Mouse (Mus musculus) stomach, embryonic 16.5 days (tissue): Measurements from ENCODE around the gene Gm5415. TPM values are rescaled to one million over a fixed set of nuclear protein-coding genes. Genes with fewer than 3 reads are reported as not detected.
"Not testable (repeated sequence)": the region's sequence is repeated elsewhere in the genome, so short reads cannot be mapped to it uniquely, and the experiment has no call there.

Source experiments
- ATAC-seq: fragments of 200-750 bp; cut with Nextera tagmentation; 2 replicates; pipeline ENCODE4 v1.8.0; 2017; ENCODE audit warnings: moderate number of reproducible peaks, moderate TSS enrichment; ENCODE audit not compliant: insufficient read depth, low FRiP score
- H3K27ac ChIP-seq: fragments of 300-500 bp; sonication (generic); 2 replicates; pipeline ENCODE4 v1.5.1; 2014; ENCODE audit warnings: low read length
- H3K27me3 ChIP-seq: fragments of 300-500 bp; sonication (generic); 2 replicates; pipeline ENCODE4 v1.6.1; 2014; ENCODE audit warnings: low read length, control low read depth, mixed read lengths; ENCODE audit not compliant: control insufficient read depth, insufficient read depth
- H3K36me3 ChIP-seq: fragments of 300-500 bp; sonication (generic); 2 replicates; pipeline ENCODE4 v1.6.1; 2014; ENCODE audit warnings: low read length; ENCODE audit not compliant: control insufficient read depth, insufficient read depth
- H3K4me1 ChIP-seq: fragments of 300-500 bp; sonication (generic); 2 replicates; pipeline ENCODE4 v1.6.1; 2014; ENCODE audit warnings: low read length, control low read depth, mixed read lengths; ENCODE audit not compliant: control insufficient read depth, insufficient read depth
- H3K4me2 ChIP-seq: fragments of 300-500 bp; sonication (generic); 2 replicates; pipeline ENCODE4 v1.6.1; 2014; ENCODE audit warnings: low read depth, low read length, mixed read lengths
- H3K4me3 ChIP-seq: fragments of 300-500 bp; sonication (generic); replicated peaks from 2 replicates; pipeline ENCODE4 v1.5.1; 2014; ENCODE audit warnings: mild to moderate bottlenecking, low read length
- H3K9ac ChIP-seq: fragments of 300-500 bp; sonication (generic); 2 replicates; pipeline ENCODE4 v1.6.1; 2014; ENCODE audit warnings: low read length
- H3K9me3 ChIP-seq: fragments of 300-500 bp; sonication (generic); replicated peaks from 2 replicates; pipeline ENCODE4 v1.6.1; 2016; ENCODE audit warnings: low read length, control low read depth; ENCODE audit not compliant: control insufficient read depth
- WGBS: fragments of 180-500 bp; shearing (Covaris S2); extraction: QIAGEN DNeasy Blood & Tissue Kit; methylation state at CpG from one replicate; pipeline ENCODE4 v1.1.7; 2014; 5-methylcytosine and 5-hydroxymethylcytosine counted together
- polyA plus RNA-seq: library from polyadenylated mRNA; unstranded; fragments of >200 nt; fragmentation: Nextera tagmentation; extraction: Ambion mirVana; gene quantifications from 2 replicates; pipeline ENCODE4 v1.2.1, GENCODE M21; 2015

Gm5415 gene
- 0.12 TPM in 1 of 2 replicates, not detected in the other for polyA plus RNA-seq

- not testable (repeated sequence) for H3K27me3 ChIP-seq, H3K4me3 ChIP-seq, H3K9ac ChIP-seq, H3K27ac ChIP-seq, H3K9me3 ChIP-seq, H3K36me3 ChIP-seq, H3K4me2 ChIP-seq, ATAC-seq, H3K4me1 ChIP-seq
- WGBS: 72% methylated on average over 2 of the region's 7 CpGs
Measured at GRCm38 (mm10) chr1:32547194-32547593, at the start of gene Gm5415. TSS of gene Gm5415 (minus strand) at chr1:32547294.

GRCm38 (mm10) chr1:32568901-32569300, 21.8 kb upstream of the Gm5415 start:
- H3K4me3 ChIP-seq: no peak overlapping the region
- no peaks in the 10 kb centered on the region for H3K9me3 ChIP-seq
- 79% methylated on average over 2 of the region's 2 CpGs for WGBS
- no peaks in the 10 kb centered on the region for H3K27me3 ChIP-seq
- no peak for ATAC-seq
- no peaks in the 10 kb centered on the region for H3K36me3 ChIP-seq
- H3K4me1 ChIP-seq: no peaks in the 10 kb centered on the region
- no peak overlapping the region for H3K9ac ChIP-seq
- H3K27ac ChIP-seq: no peak overlapping the region
- H3K4me2 ChIP-seq: no peak overlapping the region

GRCm38 (mm10) chr1:32553925-32554324, 6.8 kb upstream of the Gm5415 start:
- no peak overlapping the region for H3K9ac ChIP-seq
- H3K36me3 ChIP-seq: no peaks in the 10 kb centered on the region
- no peaks in the 10 kb centered on the region for H3K9me3 ChIP-seq
- H3K27ac ChIP-seq: no peak overlapping the region
- H3K4me3 ChIP-seq: no peak overlapping the region
- H3K27me3 ChIP-seq: no peaks in the 10 kb centered on the region
- WGBS: 52% methylated on average over 4 of the region's 4 CpGs
- no peak for ATAC-seq
- H3K4me2 ChIP-seq: no peak overlapping the region
- H3K4me1 ChIP-seq: no peaks in the 10 kb centered on the region

- Histone ChIP-seq H3K9me3 (no peaks in the 10 kb centered on the region), H3K4me2 (no peak overlapping the region), H3K9ac (no peak overlapping the region), H3K27ac (no peak overlapping the region), H3K27me3 (no peaks in the 10 kb centered on the region), H3K36me3 (no peaks in the 10 kb centered on the region), H3K4me3 (no peak overlapping the region), H3K4me1 (no peaks in the 10 kb centered on the region)
- WGBS: 78% methylated on average over 3 of the region's 3 CpGs
- no peak for ATAC-seq
Measured at GRCm38 (mm10) chr1:32553459-32553858, 6.4 kb upstream of the Gm5415 start.

- no peak overlapping the region for H3K4me2 ChIP-seq
- no peak overlapping the region for H3K4me3 ChIP-seq
- H3K27me3 ChIP-seq: no peaks in the 10 kb centered on the region
- no peak for ATAC-seq
- no peaks in the 10 kb centered on the region for H3K9me3 ChIP-seq
- no peak overlapping the region for H3K27ac ChIP-seq
- H3K4me1 ChIP-seq: no peaks in the 10 kb centered on the region
- no peaks in the 10 kb centered on the region for H3K36me3 ChIP-seq
- WGBS: 91% methylated on average over 6 of the region's 6 CpGs
- no peak overlapping the region for H3K9ac ChIP-seq
Measured at GRCm38 (mm10) chr1:32503381-32503780, 43.7 kb downstream of the Gm5415 start.
